Mouse (Mus musculus) midbrain, embryonic 15.5 days (tissue): Measurements from ENCODE around the gene Gab1. TPM values are rescaled to one million over a fixed set of nuclear protein-coding genes. Genes with fewer than 3 reads are reported as not detected.

Experiments
- ATAC-seq: fragments of 200-750 bp; cut with Nextera tagmentation; replicated peaks from 2 replicates; pipeline ENCODE4 v1.8.0; 2017; ENCODE audit warnings: moderate TSS enrichment
- H3K27ac ChIP-seq: fragments of 300-500 bp; sonication (generic); 2 replicates; pipeline ENCODE4 v1.5.1; 2015; ENCODE audit warnings: mild to moderate bottlenecking, inconsistent platforms
- H3K27me3 ChIP-seq: fragments of 300-500 bp; sonication (generic); replicated peaks from 2 replicates; pipeline ENCODE4 v1.6.1; 2015; ENCODE audit warnings: inconsistent platforms
- H3K36me3 ChIP-seq: fragments of 300-500 bp; sonication (generic); replicated peaks from 2 replicates; pipeline ENCODE4 v1.6.1; 2015; ENCODE audit warnings: inconsistent platforms
- H3K4me1 ChIP-seq: fragments of 300-500 bp; sonication (generic); 2 replicates; pipeline ENCODE4 v1.6.1; 2015; ENCODE audit warnings: inconsistent platforms
- H3K4me2 ChIP-seq: fragments of 300-500 bp; sonication (generic); 2 replicates; pipeline ENCODE4 v1.6.1; 2015; ENCODE audit warnings: inconsistent platforms, mild to moderate bottlenecking, moderate library complexity
- H3K4me3 ChIP-seq: fragments of 300-500 bp; sonication (generic); 2 replicates; pipeline ENCODE4 v1.5.1; 2015; ENCODE audit warnings: mild to moderate bottlenecking, inconsistent platforms
- H3K9ac ChIP-seq: fragments of 300-500 bp; sonication (generic); 2 replicates; pipeline ENCODE4 v1.6.1; 2015; ENCODE audit warnings: mild to moderate bottlenecking, inconsistent platforms
- H3K9me3 ChIP-seq: fragments of 300-500 bp; sonication (generic); 2 replicates; pipeline ENCODE4 v1.6.1; 2016; ENCODE audit warnings: inconsistent platforms
- WGBS: fragments of 180-500 bp; shearing (Covaris S2); methylation state at CpG from one replicate; pipeline ENCODE4 v1.1.7; 2015; ENCODE audit warnings: mixed read lengths; 5-methylcytosine and 5-hydroxymethylcytosine counted together
- polyA plus RNA-seq: library from polyadenylated mRNA; unstranded; fragments of >200 nt; fragmentation: Nextera tagmentation; extraction: Ambion mirVana; gene quantifications from 2 replicates; pipeline ENCODE4 v1.2.1, GENCODE M21; 2015

Gene Gab1
- polyA plus RNA-seq, 1 experiment from 2014 or later = 8.6 TPM

- ATAC-seq = no peak; the same call in 1 of the 2 replicates
- H3K27ac ChIP-seq = no peak overlapping the region
- WGBS = 78% methylated on average over 9 of the region's 9 CpGs
- H3K9ac ChIP-seq = no peak overlapping the region
- peaks cover 9% of the 10 kb centered on the region for H3K4me1 ChIP-seq
- H3K9me3 ChIP-seq = no peaks in the 10 kb centered on the region
- no peak overlapping the region for H3K4me3 ChIP-seq
- H3K4me2 ChIP-seq = no peak overlapping the region
- no peaks in the 10 kb centered on the region for H3K36me3 ChIP-seq
- no peaks in the 10 kb centered on the region for H3K27me3 ChIP-seq
Measured at GRCm38 (mm10) chr8:80852412-80853165, 27.7 kb downstream of the Gab1 start.

DNA sequence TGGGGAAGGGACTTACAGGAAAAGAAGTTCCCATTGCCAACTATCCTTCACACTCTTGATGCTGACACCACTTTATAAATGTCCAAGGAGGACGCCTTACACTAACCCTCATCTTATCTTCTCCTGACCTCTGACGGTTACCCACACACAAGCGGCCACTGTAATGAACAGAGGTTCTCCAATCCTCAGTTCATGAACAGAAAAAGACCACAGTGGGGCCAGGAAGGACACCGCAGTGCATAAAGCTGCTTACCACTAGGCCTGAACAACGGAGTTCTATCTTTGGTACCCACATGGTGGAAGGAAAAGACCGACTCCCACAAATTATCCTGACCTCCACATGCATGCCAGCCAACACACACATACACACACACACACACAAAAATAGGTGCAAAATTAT, 28.7 kb downstream of the Gab1 start:
- ATAC-seq = no peak

GRCm38 (mm10) chr8:80850013-80850412, 30.3 kb downstream of the Gab1 start:
- H3K27me3 ChIP-seq = no peaks in the 10 kb centered on the region
- H3K4me3 ChIP-seq = no peak overlapping the region
- 93% methylated on average over 4 of the region's 4 CpGs for WGBS
- H3K9ac ChIP-seq = no peak overlapping the region
- H3K4me2 ChIP-seq = no peak overlapping the region
- peaks cover 6% of the 10 kb centered on the region; the same call in 1 of the 2 replicates for H3K4me1 ChIP-seq
- H3K27ac ChIP-seq = no peak overlapping the region
- no peaks in the 10 kb centered on the region for H3K36me3 ChIP-seq
- no peak for ATAC-seq
- no peaks in the 10 kb centered on the region for H3K9me3 ChIP-seq

More for the DNA sequence above, 28.7 kb downstream of the Gab1 start:
- Histone ChIP-seq H3K27me3 (no peaks in the 10 kb centered on the region), H3K4me3 (no peak overlapping the region), H3K27ac (no peak overlapping the region), H3K9ac (no peak overlapping the region), H3K4me1 (peaks cover 7% of the 10 kb centered on the region), H3K9me3 (no peaks in the 10 kb centered on the region), H3K36me3 (no peaks in the 10 kb centered on the region), H3K4me2 (no peak overlapping the region)
- 94% methylated on average over 6 of the region's 6 CpGs for WGBS

GRCm38 (mm10) chr8:80848631-80849030, 31.7 kb downstream of the Gab1 start:
- H3K4me2 ChIP-seq = no peak overlapping the region
- no peak overlapping the region for H3K27ac ChIP-seq
- H3K27me3 ChIP-seq = no peaks in the 10 kb centered on the region
- no peaks in the 10 kb centered on the region for H3K9me3 ChIP-seq
- no peaks in the 10 kb centered on the region for H3K36me3 ChIP-seq
- 78% methylated on average over 11 of the region's 11 CpGs for WGBS
- peaks cover 4% of the 10 kb centered on the region; the same call in 1 of the 2 replicates for H3K4me1 ChIP-seq
- H3K9ac ChIP-seq = no peak overlapping the region
- ATAC-seq = no peak
- H3K4me3 ChIP-seq = no peak overlapping the region

- H3K9ac ChIP-seq = no peak overlapping the region
- H3K36me3 ChIP-seq = no peaks in the 10 kb centered on the region
- WGBS = 76% methylated on average over 9 of the region's 9 CpGs
- H3K9me3 ChIP-seq = no peaks in the 10 kb centered on the region
- no peak overlapping the region for H3K4me3 ChIP-seq
- no peaks in the 10 kb centered on the region for H3K4me1 ChIP-seq
- H3K4me2 ChIP-seq = no peak overlapping the region
- no peak for ATAC-seq
- no peak overlapping the region for H3K27ac ChIP-seq
- no peaks in the 10 kb centered on the region for H3K27me3 ChIP-seq
Measured at GRCm38 (mm10) chr8:80847912-80848311, 32.4 kb downstream of the Gab1 start.

DNA sequence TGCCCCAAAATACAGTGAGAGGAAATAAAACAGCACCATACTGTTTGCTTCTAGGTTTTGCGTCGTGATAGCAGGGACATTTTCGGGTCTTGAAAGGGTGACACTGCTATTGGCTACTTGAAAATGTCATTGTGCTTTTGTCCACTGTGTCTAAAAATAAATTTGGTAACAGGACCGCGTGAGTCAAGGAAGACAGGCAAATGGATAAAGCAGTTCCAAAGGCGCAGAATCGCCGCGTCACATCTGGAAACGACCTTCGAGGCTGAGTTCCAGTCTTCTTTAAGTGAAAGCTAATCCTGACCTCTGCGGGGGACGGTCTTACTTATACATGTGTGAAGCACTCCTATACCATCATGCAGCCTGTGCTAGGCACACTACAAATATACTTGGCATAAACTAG, 35.0 kb downstream of the Gab1 start:
- H3K9ac ChIP-seq = no peak overlapping the region
- ATAC-seq = no peak
- no peak overlapping the region for H3K4me2 ChIP-seq
- no peaks in the 10 kb centered on the region for H3K9me3 ChIP-seq
- no peaks in the 10 kb centered on the region for H3K27me3 ChIP-seq
- H3K4me1 ChIP-seq = no peaks in the 10 kb centered on the region
- no peak overlapping the region for H3K27ac ChIP-seq
- H3K36me3 ChIP-seq = no peaks in the 10 kb centered on the region
- 93% methylated on average over 13 of the region's 13 CpGs for WGBS
- no peak overlapping the region for H3K4me3 ChIP-seq

- Histone ChIP-seq H3K27me3 (no peaks in the 10 kb centered on the region), H3K4me1 (no peaks in the 10 kb centered on the region), H3K4me3 (no peak overlapping the region), H3K4me2 (no peak overlapping the region), H3K9me3 (no peaks in the 10 kb centered on the region), H3K36me3 (no peaks in the 10 kb centered on the region), H3K9ac (no peak overlapping the region), H3K27ac (no peak overlapping the region)
- WGBS = 90% methylated on average over 9 of the region's 9 CpGs
- no peak for ATAC-seq
Measured at GRCm38 (mm10) chr8:80843744-80844434, 36.4 kb downstream of the Gab1 start.

DNA sequence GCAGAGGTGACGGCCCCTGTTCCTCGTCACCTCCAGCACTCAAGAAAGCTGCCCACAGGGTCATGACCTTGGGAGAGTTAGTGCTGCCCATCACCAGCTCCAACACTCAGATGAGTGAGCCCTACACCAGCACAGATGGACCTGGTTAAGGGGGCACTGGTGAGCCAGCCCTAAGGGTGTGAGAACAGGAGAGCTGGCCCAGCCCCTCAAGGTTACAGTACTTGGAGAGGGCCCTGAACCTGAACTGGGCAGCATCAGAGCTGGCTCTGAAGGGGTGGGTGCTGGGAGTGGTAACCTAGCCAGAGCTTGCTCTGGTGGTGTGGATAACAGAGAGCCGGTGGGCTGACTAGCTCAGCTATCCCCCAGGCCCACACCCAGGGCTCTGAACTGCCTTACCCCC, 37.8 kb downstream of the Gab1 start:
- H3K4me1 ChIP-seq = no peaks in the 10 kb centered on the region
- ATAC-seq = no peak

DNA sequence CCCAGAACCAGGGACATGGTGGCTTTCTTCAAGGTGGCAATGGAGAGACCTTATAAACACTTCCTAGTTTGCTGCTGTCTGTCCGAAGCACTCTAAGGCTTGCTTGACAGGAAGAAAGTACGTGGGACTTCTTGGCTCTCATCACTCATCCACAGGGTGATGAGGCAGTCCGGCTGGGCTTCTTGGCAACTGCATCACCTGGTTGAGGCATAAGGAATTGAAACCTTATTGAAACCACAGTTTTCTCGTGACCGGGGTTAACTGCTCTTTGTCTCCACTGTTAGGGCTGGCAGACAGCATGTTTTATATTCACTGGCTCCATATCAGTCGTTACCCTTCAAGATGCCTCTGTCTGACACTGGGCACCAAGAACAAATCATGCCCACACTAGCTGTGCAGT, 40.2 kb downstream of the Gab1 start:
- H3K9me3 ChIP-seq = no peaks in the 10 kb centered on the region
- no peak overlapping the region for H3K9ac ChIP-seq
- H3K27me3 ChIP-seq = no peaks in the 10 kb centered on the region
- ATAC-seq = no peak
- H3K4me3 ChIP-seq = no peak overlapping the region
- H3K4me2 ChIP-seq = no peak overlapping the region
- no peaks in the 10 kb centered on the region for H3K36me3 ChIP-seq
- 84% methylated on average over 6 of the region's 6 CpGs for WGBS
- H3K27ac ChIP-seq = no peak overlapping the region
- no peaks in the 10 kb centered on the region for H3K4me1 ChIP-seq

More for the DNA sequence above, 37.8 kb downstream of the Gab1 start:
- no peaks in the 10 kb centered on the region for H3K36me3 ChIP-seq
- H3K27ac ChIP-seq = no peak overlapping the region
- WGBS = 97% methylated on average over 3 of the region's 3 CpGs
- no peaks in the 10 kb centered on the region for H3K9me3 ChIP-seq
- no peak overlapping the region for H3K9ac ChIP-seq
- H3K27me3 ChIP-seq = no peaks in the 10 kb centered on the region
- H3K4me3 ChIP-seq = no peak overlapping the region
- no peak overlapping the region for H3K4me2 ChIP-seq

DNA sequence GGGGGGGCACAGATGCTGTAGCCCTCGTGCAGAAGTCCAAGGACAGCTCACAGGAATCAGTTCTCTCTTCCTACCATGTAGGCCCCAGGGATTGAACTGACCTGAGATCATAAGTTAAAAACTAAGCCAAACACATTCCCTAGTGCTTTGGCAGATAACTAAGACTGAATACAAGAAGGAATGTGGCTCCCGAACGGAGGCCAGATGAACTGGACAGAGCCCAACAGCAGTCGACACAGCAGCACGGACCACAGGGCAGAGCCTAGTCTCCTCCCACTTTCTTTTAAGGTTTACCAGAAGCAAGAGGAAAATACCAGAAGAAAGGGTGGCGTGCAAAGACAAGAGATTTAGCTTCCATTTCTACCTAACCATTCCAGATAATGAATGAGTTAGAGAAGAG, 42.1 kb downstream of the Gab1 start:
- Histone ChIP-seq H3K36me3 (no peaks in the 10 kb centered on the region), H3K9ac (no peak overlapping the region), H3K4me1 (no peaks in the 10 kb centered on the region), H3K27me3 (no peaks in the 10 kb centered on the region), H3K27ac (no peak overlapping the region), H3K4me3 (no peak overlapping the region), H3K4me2 (no peak overlapping the region), H3K9me3 (no peaks in the 10 kb centered on the region)
- WGBS = 59% methylated on average over 6 of the region's 6 CpGs
- no peak for ATAC-seq

DNA sequence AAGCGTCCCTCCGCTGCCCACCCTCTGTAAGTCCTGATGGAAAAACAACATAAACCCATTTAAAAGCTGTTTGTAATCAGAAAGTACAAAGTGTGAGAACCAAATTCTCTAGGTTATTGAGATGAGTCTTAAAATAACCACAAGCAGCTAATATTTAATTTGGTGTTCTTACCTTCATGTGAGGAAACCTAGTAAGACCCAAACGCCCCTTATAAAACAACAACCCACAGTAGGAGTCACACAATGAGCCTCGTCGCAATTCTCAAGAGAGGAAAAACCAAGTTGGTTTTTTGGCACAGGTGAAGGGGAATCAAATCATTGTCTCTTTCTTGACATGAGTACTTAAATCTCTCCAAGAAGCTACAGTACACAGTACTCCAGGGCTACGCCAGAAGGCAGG, 44.9 kb downstream of the Gab1 start:
- 60% methylated on average over 6 of the region's 6 CpGs for WGBS
- Histone ChIP-seq H3K4me2 (no peak overlapping the region), H3K27ac (no peak overlapping the region), H3K9ac (no peak overlapping the region), H3K4me3 (no peak overlapping the region), H3K27me3 (no peaks in the 10 kb centered on the region), H3K36me3 (no peaks in the 10 kb centered on the region), H3K4me1 (peaks cover 10% of the 10 kb centered on the region), H3K9me3 (no peaks in the 10 kb centered on the region)
- ATAC-seq = no peak

DNA sequence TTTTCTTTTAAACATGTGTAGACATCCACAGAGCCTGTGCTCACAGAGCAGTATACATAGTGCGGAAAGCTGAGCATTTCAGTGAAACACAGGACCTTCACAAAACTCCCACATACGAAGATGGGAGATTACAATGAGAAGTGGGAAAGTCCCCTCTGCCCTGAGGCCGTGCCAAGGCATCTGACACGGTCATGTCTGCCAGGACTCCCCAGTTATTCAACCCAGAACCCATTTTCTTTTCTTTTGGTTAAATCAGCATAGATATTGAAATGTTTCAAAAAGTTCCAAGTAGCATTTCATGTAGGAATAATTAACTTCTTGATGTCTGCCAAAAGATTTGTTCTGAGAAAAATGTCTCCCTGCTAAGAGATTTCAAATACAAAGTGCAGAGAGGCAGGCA, 45.9 kb downstream of the Gab1 start:
- Histone ChIP-seq H3K36me3 (no peaks in the 10 kb centered on the region), H3K27ac (no peak overlapping the region), H3K4me2 (no peak overlapping the region), H3K4me1 (peaks cover 13% of the 10 kb centered on the region), H3K27me3 (no peaks in the 10 kb centered on the region), H3K9ac (no peak overlapping the region), H3K9me3 (no peaks in the 10 kb centered on the region), H3K4me3 (no peak overlapping the region)
- no peak for ATAC-seq
- WGBS = 55% methylated on average over 4 of the region's 4 CpGs

DNA sequence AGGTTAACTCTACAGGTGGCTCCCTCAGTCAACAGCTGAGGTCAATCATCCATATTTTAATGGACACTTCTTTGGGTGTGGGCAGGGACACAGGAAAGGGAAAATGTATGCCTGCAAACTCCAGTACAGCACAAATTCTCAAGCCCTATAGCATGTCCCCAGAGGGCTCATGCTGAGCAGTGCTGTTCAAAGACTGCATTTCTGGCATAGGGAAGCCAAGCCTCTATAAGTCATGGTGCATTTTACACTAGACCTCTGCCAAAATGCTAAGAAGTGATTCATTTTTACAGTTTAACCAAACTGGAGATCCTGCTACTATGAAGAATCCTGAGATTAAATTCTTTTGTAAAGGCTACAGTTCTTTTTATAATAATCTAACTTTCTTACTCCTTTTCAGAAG, 47.8 kb downstream of the Gab1 start:
- Histone ChIP-seq H3K4me3 (no peak overlapping the region), H3K4me2 (no peak overlapping the region), H3K9me3 (no peaks in the 10 kb centered on the region), H3K4me1 (peaks cover 13% of the 10 kb centered on the region), H3K27me3 (no peaks in the 10 kb centered on the region), H3K27ac (no peak overlapping the region), H3K9ac (no peak overlapping the region), H3K36me3 (no peaks in the 10 kb centered on the region)
- no peak for ATAC-seq
